Mouse (Mus musculus): ENCODE data around the gene Dus1l.

- no peak for TF ChIP-seq POLR2A (IDR thresholded peaks at IDR 0.05; ENCODE audit: low read depth, low read length)
- TF ChIP-seq CHD2 (IDR thresholded peaks at IDR 0.05; ENCODE audit: low read length), result no peak
Observed at GRCm38 (mm10) chr11:120796614-120796946, 377 bp upstream of the Dus1l start.
